Mouse (Mus musculus) ES-E14 (cell line): ENCODE measurements at regions not wholly inside any gene's neighbourhood (a gene's known extent, or its start where the extent isn't known, plus 50 kb on each side); places are given as distances from the start of the nearest gene placed in this dataset.

Source experiments
- CHD2 ChIP-seq: IDR thresholded peaks from 2 replicates; pipeline ENCODE4 v1.6.1; 2014; ENCODE audit warnings: mild to moderate bottlenecking, low read depth, low read length, inconsistent platforms
- HCFC1 ChIP-seq: IDR thresholded peaks from 2 replicates; pipeline ENCODE4 v1.6.1; 2012; ENCODE audit warnings: low read length, inconsistent platforms, borderline replicate concordance; ENCODE audit not compliant: insufficient read depth
- MAFK ChIP-seq: IDR thresholded peaks from 2 replicates; pipeline ENCODE4 v1.6.1; 2014; ENCODE audit warnings: mild to moderate bottlenecking, low read depth, low read length, inconsistent platforms; ENCODE audit not compliant: insufficient read depth
- ZC3H11A ChIP-seq: IDR thresholded peaks from 2 replicates; pipeline ENCODE4 v1.6.1; 2012; ENCODE audit warnings: low read depth, mild to moderate bottlenecking, inconsistent platforms, low read length, borderline replicate concordance
- ZNF384 ChIP-seq: IDR thresholded peaks from 2 replicates; pipeline ENCODE4 v1.6.1; 2012; ENCODE audit warnings: low read depth, low read length, inconsistent platforms

GRCm38 (mm10) chr15:36888351-36889069, 119.1 kb downstream of the Zfp706 start:
- no peak for TF ChIP-seq ZC3H11A
- no peak for TF ChIP-seq ZNF384
- no peak for TF ChIP-seq MAFK
- TF ChIP-seq HCFC1 = no peak
- no peak for TF ChIP-seq CHD2
